19 mouse cellular contexts compared by ENCODE assay signal in genomic region chr5:31774976-31775375, GRCm38 (mm10).
DNase-seq lines count a peak whose midpoint lies in the region; TF ChIP-seq lines count a peak whose summit lies in the region.
"Had no signal": no experiment of that assay in that cellular context is flagged by ENCODE, and none has a peak within 500 bp of the region (broad histone marks: within the 10 kb centered on the region; RNA-seq: fewer than 3 reads in every experiment).

No protein-coding gene starts in this region.

- H3K9ac ChIP-seq in heart, adult 2 months (ENCODE audit: low read depth, low read length) = no peak overlapping the region

- DNase-seq in heart, adult 11 months = peak; percentile 96
- no peak for DNase-seq in heart, embryonic 10.5 days (ENCODE audit: low spot score)
- DNase-seq in heart, adult 8-10 months (ENCODE audit: low spot score) = peak; percentile 31
- no peak for DNase-seq in heart, adult 2 months
- peak; percentile 24 for DNase-seq in testis, postnatal 14 days (ENCODE audit: low spot score)
- no peak for DNase-seq in testis, postnatal 10 days (ENCODE audit: low spot score)
- DNase-seq: adrenal gland, adult 2 months; adrenal gland, adult 8-10 months; adrenal gland, postnatal 10 days; adrenal gland, postnatal 14 days; adrenal gland, postnatal 25 days; adrenal gland, postnatal 36 days; B cell, adult 2 months; cerebellum, adult 11 months; cerebellum, adult 11-12 months; cerebellum, adult 18-20 months had no signal

- no peak for TF ChIP-seq POLR2A in heart, adult 2 months (IDR thresholded peaks at IDR 0.05; ENCODE audit: insufficient read depth, low read depth, low read length)

- no peaks in the 10 kb centered on the region for H3K9me3 ChIP-seq in heart, embryonic 10.5 days
- H3K9me3 ChIP-seq: G1E had no signal

- H3K4me3 ChIP-seq in heart, embryonic 10.5 days = no peak overlapping the region
- no peak overlapping the region for H3K4me3 ChIP-seq in heart, adult 2 months

- H3K36me3 ChIP-seq in heart, embryonic 10.5 days = peaks cover 3% of the 10 kb centered on the region; the same call in 1 of the 2 replicates
- H3K36me3 ChIP-seq in heart, adult 2 months (ENCODE audit: control insufficient read depth, insufficient read depth, low read length) = no peaks in the 10 kb centered on the region

- intact Hi-C loops in heart, adult 2 months (cut with DNase I) = no loop called here

- H3K27ac ChIP-seq in heart, embryonic 10.5 days = no peak overlapping the region
- H3K27ac ChIP-seq in heart, adult 2 months = no peak overlapping the region

- no peaks in the 10 kb centered on the region for H3K27me3 ChIP-seq in heart, embryonic 10.5 days (ENCODE audit: insufficient read depth, poor library complexity, severe bottlenecking)
- no peaks in the 10 kb centered on the region for H3K27me3 ChIP-seq in heart, adult 2 months (ENCODE audit: control insufficient read depth, insufficient read depth, low read length)
- H3K27me3 ChIP-seq: CH12.LX, Patski had no signal

- TF ChIP-seq EP300 in heart, adult 2 months (IDR thresholded peaks at IDR 0.05; ENCODE audit: insufficient read depth, low read depth, low read length) = no peak

- WGBS in heart, embryonic 10.5 days = 83% methylated on average over 6 of the region's 6 CpGs
- WGBS in heart, adult 2 months = 47% methylated on average over 6 of the region's 6 CpGs

- no peak for TF ChIP-seq CTCF in heart, adult 2 months (IDR thresholded peaks at IDR 0.05)

- no peaks in the 10 kb centered on the region; the same call in 1 of the 2 replicates for H3K79me2 ChIP-seq in heart, adult 2 months (replicated peaks; ENCODE audit: control insufficient read depth, insufficient read depth, low read length)

- no peaks in the 10 kb centered on the region for H3K4me1 ChIP-seq in heart, embryonic 10.5 days
- peaks cover 2% of the 10 kb centered on the region; the same call in 1 of the 2 replicates for H3K4me1 ChIP-seq in heart, adult 2 months (ENCODE audit: control insufficient read depth, insufficient read depth, low read length)

Comparison
In these comparisons a context has a peak if more than half of its experiments do, and no peak if none do; other contexts are left out.
1. DNase-seq: peak in heart, adult 11 months (single experiment), heart, adult 8-10 months (single experiment) and testis, postnatal 14 days (single experiment); none in heart, embryonic 10.5 days (single experiment), heart, adult 2 months (0 of 2) and testis, postnatal 10 days (single experiment).